Mouse (Mus musculus) heart, adult 2 months (tissue): ENCODE results near the gene Nans.

Experiments
- CTCF ChIP-seq: fragments of 200-600 bp; IDR thresholded peaks from 2 replicates; pipeline ENCODE4 v1.8.1; 2022; ENCODE audit warnings: antibody characterized with exemption, mild to moderate bottlenecking, moderate library complexity
- EP300 ChIP-seq: fragments of 200-500 bp; IDR thresholded peaks from 2 replicates; pipeline ENCODE4 v1.6.1; 2011; ENCODE audit warnings: low read depth, low read length, control low read depth; ENCODE audit not compliant: insufficient read depth
- POLR2A ChIP-seq: fragments of 200-500 bp; IDR thresholded peaks from 2 replicates; pipeline ENCODE4 v1.6.1; 2011; ENCODE audit warnings: mild to moderate bottlenecking, low read depth, low read length, control low read depth; ENCODE audit not compliant: insufficient read depth

GRCm38 (mm10) chr4:46489028-46489925 lies at the start of gene Nans:
- TF ChIP-seq CTCF (no peak), POLR2A (peak; percentile 69), EP300 (no peak)
